Mouse (Mus musculus) MN1 (cell line): ENCODE results near the gene Dnmbp.

Experiments
- DNase-seq: peaks from one replicate; pipeline ENCODE4 v3.0.0-alpha.2; 2016; ENCODE audit warnings: low spot score

The Dnmbp gene

DNA sequence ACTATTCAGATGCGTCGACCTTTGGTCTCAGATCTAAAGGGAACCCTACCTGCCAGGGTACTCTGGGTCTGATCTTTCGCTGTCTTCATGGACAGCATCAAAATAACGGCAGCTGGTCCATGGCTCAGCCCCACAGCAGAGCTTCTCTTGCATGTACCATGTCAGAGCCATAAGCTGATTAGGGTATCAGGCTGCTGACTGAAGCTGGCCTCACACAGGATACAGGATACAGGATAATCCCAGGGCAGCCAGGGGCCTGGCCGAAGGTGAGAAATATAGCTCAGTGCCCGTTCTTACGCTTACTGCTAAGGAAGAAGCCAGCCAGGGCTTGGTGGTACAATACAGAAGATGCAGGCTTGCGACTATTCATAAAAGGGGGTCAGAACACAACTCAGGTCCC is 4.6 kb upstream of the Dnmbp start:
- DNase-seq, result no peak

GRCm38 (mm10) chr19:43943076-43943475 is 3.1 kb upstream of the Dnmbp start:
- no peak for DNase-seq

- DNase-seq, result no peak
Observed at GRCm38 (mm10) chr19:43939171-43939768, 721 bp downstream of the Dnmbp start.

GRCm38 (mm10) chr19:43938355-43938754 is 1.6 kb downstream of the Dnmbp start:
- DNase-seq, result no peak

GRCm38 (mm10) chr19:43930926-43931325 is 9.1 kb downstream of the Dnmbp start:
- DNase-seq, result no peak

DNA sequence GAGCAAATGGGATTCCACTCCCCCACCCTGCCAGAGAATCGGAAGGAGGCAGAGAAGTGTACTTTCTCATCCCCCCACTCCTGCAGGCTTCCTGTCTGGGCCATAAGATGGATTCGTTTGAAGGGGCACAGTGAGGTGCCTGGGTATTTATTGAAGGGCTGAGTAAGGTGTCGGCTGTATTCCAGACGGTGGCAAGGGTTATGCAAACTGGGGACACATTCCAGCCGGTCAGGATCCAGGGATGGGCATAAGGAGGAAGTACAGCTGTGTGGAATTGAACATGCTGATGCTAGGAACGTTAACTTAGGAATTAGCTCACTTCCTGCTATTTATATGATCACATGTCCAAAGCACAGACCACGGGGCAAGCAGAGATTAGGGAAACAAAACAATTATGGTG is 9.6 kb downstream of the Dnmbp start:
- no peak for DNase-seq

GRCm38 (mm10) chr19:43929869-43930268 is 10.1 kb downstream of the Dnmbp start:
- DNase-seq, result no peak

DNA sequence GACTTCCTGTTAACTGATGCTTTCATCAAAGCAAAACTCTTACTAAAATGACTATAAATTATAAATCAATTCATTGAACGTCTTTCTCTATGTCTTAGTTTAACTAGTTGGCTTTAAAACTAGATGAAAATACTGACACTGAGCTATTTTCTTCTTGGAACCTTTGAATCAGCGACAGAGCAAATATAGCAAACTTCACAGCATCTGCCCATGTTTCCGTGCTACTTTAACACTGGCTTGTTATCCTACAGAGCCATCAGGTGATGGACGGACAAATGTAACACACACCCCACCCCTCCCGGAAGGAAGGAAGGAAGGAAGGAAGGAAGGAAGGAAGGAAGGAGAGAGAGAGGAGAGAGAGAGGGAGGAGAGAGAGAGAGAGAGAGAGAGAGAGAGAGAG is 12.0 kb downstream of the Dnmbp start:
- DNase-seq, result no peak

DNA sequence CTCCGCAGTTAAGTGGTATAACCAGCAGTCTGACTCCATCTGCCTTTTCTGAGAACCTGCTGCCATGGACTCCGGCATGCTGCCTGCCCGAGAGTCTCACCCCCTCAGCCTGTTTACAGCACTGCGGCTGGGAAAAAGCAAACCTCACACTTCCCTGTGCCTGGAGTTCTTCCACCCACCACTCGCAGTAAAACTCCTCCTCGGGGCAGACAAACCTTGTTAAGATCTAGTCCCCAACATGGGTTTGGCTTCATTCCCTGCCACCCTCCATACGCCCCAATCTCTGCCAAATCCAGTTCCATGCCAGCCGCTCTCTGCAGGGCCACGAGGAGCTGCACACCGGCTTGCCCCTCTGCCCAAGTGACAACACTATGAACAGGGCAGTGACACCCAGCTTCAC is 12.9 kb downstream of the Dnmbp start:
- no peak for DNase-seq

- no peak for DNase-seq
Observed at GRCm38 (mm10) chr19:43926141-43926987, 13.6 kb downstream of the Dnmbp start.

- DNase-seq, result no peak
Observed at GRCm38 (mm10) chr19:43924361-43924760, 15.6 kb downstream of the Dnmbp start.

GRCm38 (mm10) chr19:43922963-43923362 is 17.0 kb downstream of the Dnmbp start:
- DNase-seq, result no peak

DNA sequence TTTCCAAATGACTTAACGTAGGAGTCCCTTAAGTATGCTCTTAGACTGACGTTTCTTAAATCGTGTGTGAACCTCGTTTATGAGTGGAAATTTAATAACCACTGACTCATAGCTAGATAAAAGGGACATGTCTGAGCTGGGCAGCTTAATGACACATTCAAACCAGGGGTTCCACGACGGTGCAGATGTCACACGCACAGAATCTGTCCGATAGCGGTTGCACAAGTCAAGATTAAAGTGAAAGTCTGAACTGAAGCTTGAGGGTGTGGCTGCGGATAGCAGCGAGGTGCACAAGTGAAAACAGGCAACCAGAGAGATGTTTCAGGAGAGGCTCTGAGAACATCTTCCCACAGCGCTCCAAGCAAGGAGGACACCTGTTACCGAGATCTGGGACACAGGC is 18.6 kb downstream of the Dnmbp start:
- DNase-seq, result no peak

GRCm38 (mm10) chr19:43920453-43921300 is 19.3 kb downstream of the Dnmbp start:
- no peak for DNase-seq

GRCm38 (mm10) chr19:43919841-43920240 is 20.1 kb downstream of the Dnmbp start:
- DNase-seq, result no peak

- no peak for DNase-seq
Observed at GRCm38 (mm10) chr19:43918834-43919233, 21.2 kb downstream of the Dnmbp start.

DNA sequence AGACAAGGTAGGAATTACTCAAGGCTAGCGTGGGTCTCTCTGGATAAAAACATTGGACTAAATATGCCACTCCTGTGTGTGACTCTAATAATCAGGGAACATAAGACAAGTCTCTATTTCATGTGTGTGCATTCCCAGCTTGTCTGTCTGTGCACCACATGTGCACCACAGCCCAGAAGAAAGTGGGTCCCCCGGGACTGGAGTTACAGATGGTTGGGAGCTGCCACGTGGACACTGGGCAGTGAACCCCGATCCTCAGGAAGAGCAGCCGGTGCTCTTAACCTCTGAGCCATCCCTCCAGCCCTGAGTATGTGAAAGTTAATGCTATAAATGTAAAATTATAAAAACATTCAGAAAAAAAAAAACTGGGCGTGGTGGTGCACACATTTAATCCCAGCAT is 22.2 kb downstream of the Dnmbp start:
- DNase-seq, result no peak

- no peak for DNase-seq
Observed at GRCm38 (mm10) chr19:43917406-43917691, 22.6 kb downstream of the Dnmbp start.

- DNase-seq, result no peak
Observed at GRCm38 (mm10) chr19:43916586-43917405, 23.2 kb downstream of the Dnmbp start.

GRCm38 (mm10) chr19:43915431-43915830 is 24.6 kb downstream of the Dnmbp start:
- no peak for DNase-seq

DNA sequence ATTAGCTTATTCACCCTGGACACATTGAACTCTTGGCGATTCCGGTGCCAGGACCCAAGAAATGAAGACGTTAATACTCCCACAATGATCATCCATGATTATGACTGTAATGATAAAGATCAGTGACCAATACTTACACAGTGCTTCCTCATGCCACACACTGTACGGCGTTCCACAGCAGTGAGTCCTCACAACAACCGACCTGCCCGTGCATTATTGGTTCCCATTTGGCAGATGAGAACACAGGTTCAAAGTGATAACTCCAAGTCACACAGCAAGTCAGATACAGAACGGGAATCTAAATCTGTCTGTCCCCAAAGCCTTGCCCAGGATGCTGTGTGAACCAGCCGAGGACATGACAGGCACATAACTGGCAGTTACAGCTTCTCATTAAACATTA is 25.0 kb downstream of the Dnmbp start:
- no peak for DNase-seq
